Mouse (Mus musculus): ENCODE data around the gene Olfr402. TPM values are rescaled to one million over a fixed set of nuclear protein-coding genes. Genes with fewer than 3 reads are reported as not detected.

Olfr402 gene
- polyA plus RNA-seq (2014; fragmentation: Illumina TruSeq; extraction: RNeasy Lipid Tissue Mini Kit (QIAGEN cat#74804); ENCODE audit: insufficient read depth, low read depth, low replicate concordance), result not detected

GRCm38 (mm10) chr11:74153229-74153628 is at the start of gene Olfr402:
Olfr402 (plus strand) TSS chr11:74153529.

DNA sequence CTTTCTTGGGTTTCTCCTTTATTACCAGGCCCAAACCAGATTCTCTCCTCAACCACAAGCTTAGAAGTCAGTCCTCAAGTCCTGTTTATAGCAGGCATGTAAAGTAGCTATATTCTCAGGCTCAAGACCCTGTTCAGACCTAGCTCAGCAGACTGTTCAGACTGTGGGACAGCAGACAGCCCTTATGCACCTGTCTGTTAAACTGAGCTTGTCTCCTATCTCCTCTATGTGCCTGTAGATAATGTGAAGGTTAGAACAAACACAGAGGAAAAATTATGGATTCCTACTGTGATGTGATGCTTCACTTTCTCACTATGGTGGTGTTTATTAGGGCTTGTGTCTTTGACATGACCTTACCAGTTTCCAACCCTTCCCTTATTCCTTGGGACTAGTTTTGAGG is 39.9 kb upstream of the Olfr402 start, which contains the start of gene Olfr401:
Gene Olfr401 (plus strand): TSS at position 301 of the 400 bp plus-strand sequence.

GRCm38 (mm10) chr11:74185949-74186348 is 32.6 kb downstream of the Olfr402 start, which contains the start of gene Olfr403:
Olfr403 (plus strand) TSS chr11:74186249.

Other genes starting within 250 kb of the Olfr402 start
- not detected for gene Olfr395, start 244.2 kb upstream of the Olfr402 start, polyA plus RNA-seq (2014; fragmentation: Illumina TruSeq; extraction: RNeasy Lipid Tissue Mini Kit (QIAGEN cat#74804); ENCODE audit: insufficient read depth, low read depth, low replicate concordance)
- gene Olfr23, start 216.9 kb upstream of the Olfr402 start, polyA plus RNA-seq (2014; fragmentation: Illumina TruSeq; extraction: RNeasy Lipid Tissue Mini Kit (QIAGEN cat#74804); ENCODE audit: insufficient read depth, low read depth, low replicate concordance), result not detected
- gene Olfr397, start 192.7 kb upstream of the Olfr402 start, polyA plus RNA-seq (2014; fragmentation: Illumina TruSeq; extraction: RNeasy Lipid Tissue Mini Kit (QIAGEN cat#74804); ENCODE audit: insufficient read depth, low read depth, low replicate concordance), result not detected
- not detected for gene Olfr398, start 163.1 kb upstream of the Olfr402 start, polyA plus RNA-seq (2014; fragmentation: Illumina TruSeq; extraction: RNeasy Lipid Tissue Mini Kit (QIAGEN cat#74804); ENCODE audit: insufficient read depth, low read depth, low replicate concordance)
- gene Olfr139, start 97.0 kb upstream of the Olfr402 start, polyA plus RNA-seq (2014; fragmentation: Illumina TruSeq; extraction: RNeasy Lipid Tissue Mini Kit (QIAGEN cat#74804); ENCODE audit: insufficient read depth, low read depth, low replicate concordance), result not detected
- not detected for gene Olfr399, start 96.9 kb upstream of the Olfr402 start, polyA plus RNA-seq (2014; fragmentation: Illumina TruSeq; extraction: RNeasy Lipid Tissue Mini Kit (QIAGEN cat#74804); ENCODE audit: insufficient read depth, low read depth, low replicate concordance)
- not detected for gene Zfp616, start 83.6 kb upstream of the Olfr402 start, polyA plus RNA-seq (2014; fragmentation: Illumina TruSeq; extraction: RNeasy Lipid Tissue Mini Kit (QIAGEN cat#74804); ENCODE audit: insufficient read depth, low read depth, low replicate concordance)
- not detected for gene Olfr401, start 39.8 kb upstream of the Olfr402 start, polyA plus RNA-seq (2014; fragmentation: Illumina TruSeq; extraction: RNeasy Lipid Tissue Mini Kit (QIAGEN cat#74804); ENCODE audit: insufficient read depth, low read depth, low replicate concordance)
- not detected for gene Olfr403, start 32.7 kb downstream of the Olfr402 start, polyA plus RNA-seq (2014; fragmentation: Illumina TruSeq; extraction: RNeasy Lipid Tissue Mini Kit (QIAGEN cat#74804); ENCODE audit: insufficient read depth, low read depth, low replicate concordance)
- not detected for gene Olfr43, start 57.9 kb downstream of the Olfr402 start, polyA plus RNA-seq (2014; fragmentation: Illumina TruSeq; extraction: RNeasy Lipid Tissue Mini Kit (QIAGEN cat#74804); ENCODE audit: insufficient read depth, low read depth, low replicate concordance)
- not detected for gene Olfr406, start 106.3 kb downstream of the Olfr402 start, polyA plus RNA-seq (2014; fragmentation: Illumina TruSeq; extraction: RNeasy Lipid Tissue Mini Kit (QIAGEN cat#74804); ENCODE audit: insufficient read depth, low read depth, low replicate concordance)
- gene Olfr59, start 130.2 kb downstream of the Olfr402 start, polyA plus RNA-seq (2014; fragmentation: Illumina TruSeq; extraction: RNeasy Lipid Tissue Mini Kit (QIAGEN cat#74804); ENCODE audit: insufficient read depth, low read depth, low replicate concordance), result not detected
- not detected for gene Olfr410, start 184.5 kb downstream of the Olfr402 start, polyA plus RNA-seq (2014; fragmentation: Illumina TruSeq; extraction: RNeasy Lipid Tissue Mini Kit (QIAGEN cat#74804); ENCODE audit: insufficient read depth, low read depth, low replicate concordance)
- not detected for gene Olfr411, start 199.1 kb downstream of the Olfr402 start, polyA plus RNA-seq (2014; fragmentation: Illumina TruSeq; extraction: RNeasy Lipid Tissue Mini Kit (QIAGEN cat#74804); ENCODE audit: insufficient read depth, low read depth, low replicate concordance)
- not detected for gene Olfr412, start 208.5 kb downstream of the Olfr402 start, polyA plus RNA-seq (2014; fragmentation: Illumina TruSeq; extraction: RNeasy Lipid Tissue Mini Kit (QIAGEN cat#74804); ENCODE audit: insufficient read depth, low read depth, low replicate concordance)

Measured in lung, adult 10 weeks (tissue).